Comparison of ENCODE assay signal across 19 mouse cellular contexts in genomic region chr15:86171316-86171715, GRCm38 (mm10). TPM values are rescaled to one million over a fixed set of nuclear protein-coding genes. Genes with fewer than 3 reads are reported as not detected.
A peak's percentile ranks its signal among the peaks of the same experiment; 100 is the strongest.
DNase-seq lines count a peak whose midpoint lies in the region; ATAC-seq and TF ChIP-seq lines count a peak whose summit lies in the region.
"Had no signal": no experiment of that assay in that cellular context is flagged by ENCODE, and none has a peak within 500 bp of the region (broad histone marks: within the 10 kb centered on the region; RNA-seq: fewer than 3 reads in every experiment).

No protein-coding gene starts in this region.

- no peak for TF ChIP-seq CTCF in thymus, adult 2 months (IDR thresholded peaks at IDR 0.05; ENCODE audit: borderline replicate concordance, control insufficient read depth, extremely low read depth, insufficient read depth, low read length, poor library complexity)

- H3K4me2 ChIP-seq in heart, embryonic 12.5 days: no peak overlapping the region
- H3K4me2 ChIP-seq: midbrain, embryonic 11.5 days had no signal

- H3K4me1 ChIP-seq in heart, embryonic 12.5 days (replicated peaks): peaks cover 80% of the 10 kb centered on the region
- peaks cover 98% of the 10 kb centered on the region for H3K4me1 ChIP-seq in megakaryocyte, embryonic 14.5 days
- H3K4me1 ChIP-seq in thymus, adult 2 months (replicated peaks; ENCODE audit: control insufficient read depth, insufficient read depth, low read length): peaks cover 92% of the 10 kb centered on the region

- no peak overlapping the region for H3K4me3 ChIP-seq in heart, embryonic 12.5 days
- H3K4me3 ChIP-seq in megakaryocyte, embryonic 14.5 days (replicated peaks): peak overlapping the region; percentile 66
- H3K4me3 ChIP-seq in thymus, adult 2 months (ENCODE audit: control insufficient read depth, insufficient read depth, low read length): no peak overlapping the region
- H3K4me3 ChIP-seq: hindbrain, embryonic 10.5 days; limb, embryonic 10.5 days had no signal

- ATAC-seq in heart, embryonic 12.5 days (ENCODE audit: insufficient number of reproducible peaks, low FRiP score): no peak
- ATAC-seq in megakaryocyte, adult 5-6 weeks (ENCODE audit: poor library complexity, severe bottlenecking): no peak
- ATAC-seq: forebrain, postnatal 0 days; hindbrain, postnatal 0 days; intestine, embryonic 16.5 days had no signal

- no peaks in the 10 kb centered on the region for H3K27me3 ChIP-seq in heart, embryonic 12.5 days (replicated peaks)
- no peaks in the 10 kb centered on the region for H3K27me3 ChIP-seq in megakaryocyte, embryonic 14.5 days (replicated peaks)
- H3K27me3 ChIP-seq in thymus, adult 2 months (ENCODE audit: control insufficient read depth, insufficient read depth, low read length): no peaks in the 10 kb centered on the region

- DNase-seq in heart, adult 8-10 months (ENCODE audit: low spot score): no peak
- peak; percentile 65 for DNase-seq in thymus, adult 2 months
- DNase-seq in thymus, postnatal 4 days: peak; percentile 69
- DNase-seq in adrenal gland, postnatal 25 days: no peak
- no peak for DNase-seq in testis, postnatal 10 days (ENCODE audit: low spot score)
- DNase-seq: cerebellum, adult 11-12 months; cerebellum, postnatal 10 days; forebrain, postnatal 0 days; gastrocnemius, postnatal 25 days; heart, adult 18-20 months had no signal

- WGBS in heart, embryonic 12.5 days: 79% methylated on average over 12 of the region's 12 CpGs
- 35% methylated on average over 12 of the region's 12 CpGs for WGBS in thymus, adult 2 months

- no peak for TF ChIP-seq POLR2A in thymus, adult 2 months (IDR thresholded peaks at IDR 0.05; ENCODE audit: control insufficient read depth, extremely low read depth, insufficient read depth, low read length, poor library complexity)

- H3K27ac ChIP-seq in heart, embryonic 12.5 days (ENCODE audit: poor library complexity, severe bottlenecking): peak overlapping the region; percentile 61
- peak overlapping the region; percentile 94 for H3K27ac ChIP-seq in thymus, adult 2 months (ENCODE audit: control insufficient read depth, insufficient read depth, low read length)
- H3K27ac ChIP-seq: hindbrain, embryonic 10.5 days; hindbrain, postnatal 0 days; kidney, postnatal 0 days; limb, embryonic 10.5 days had no signal

- H3K36me3 ChIP-seq in heart, embryonic 12.5 days: no peaks in the 10 kb centered on the region
- peaks cover 94% of the 10 kb centered on the region for H3K36me3 ChIP-seq in megakaryocyte, embryonic 14.5 days (replicated peaks; ENCODE audit: low read length)
- H3K36me3 ChIP-seq in thymus, adult 2 months (ENCODE audit: control insufficient read depth, insufficient read depth, low read length): no peaks in the 10 kb centered on the region
- H3K36me3 ChIP-seq: hindbrain, embryonic 10.5 days; limb, embryonic 10.5 days had no signal

- H3K9ac ChIP-seq in heart, embryonic 12.5 days: no peak overlapping the region
- H3K9ac ChIP-seq: forebrain, postnatal 0 days had no signal

- H3K9me3 ChIP-seq in heart, embryonic 12.5 days (replicated peaks): no peaks in the 10 kb centered on the region
- no peaks in the 10 kb centered on the region for H3K9me3 ChIP-seq in megakaryocyte, embryonic 14.5 days
- H3K9me3 ChIP-seq: hindbrain, embryonic 10.5 days; limb, embryonic 10.5 days had no signal

RNA-seq across cellular contexts. Expression of gene Cerk, which starts 14.6 kb away (rescaled TPM):
- 15.3 and 16.3 TPM in 2 replicates for polyA plus RNA-seq in heart, embryonic 12.5 days (2016; fragmentation: Nextera tagmentation; extraction: Ambion mirVana)
- 10 to 100 TPM; 25.5 to 32.9 (median 29.4) TPM for total RNA-seq in heart, adult 8-10 months (2022)
- 52.5 and 70.1 TPM in 2 replicates for polyA plus RNA-seq in megakaryocyte, embryonic 14.5 days (2012; ENCODE audit: insufficient read depth, low replicate concordance)
- 22.7 and 24.4 TPM in 2 replicates for total RNA-seq in megakaryocyte, adult 5-6 weeks (2015)
- total RNA-seq in megakaryocyte, adult 5-6 weeks (2017): 35.4 and 41.2 TPM in 2 replicates
- polyA plus RNA-seq in thymus, adult 2 months (2012; rRNA removed): 178 and 180 TPM in 2 replicates
- 26.4 and 29.6 TPM in 2 replicates for total RNA-seq in adrenal gland, postnatal 25 days (2021)

RNA-seq across cellular contexts. Expression of gene Tbc1d22a, which starts 42.9 kb away (rescaled TPM):
- polyA plus RNA-seq in heart, embryonic 12.5 days (2016; fragmentation: Nextera tagmentation; extraction: Ambion mirVana): 10.3 and 10.7 TPM in 2 replicates
- 10 to 100 TPM; 24.9 to 30.8 (median 27.7) TPM for total RNA-seq in heart, adult 8-10 months (2022)
- 14.3 and 16.7 TPM in 2 replicates for polyA plus RNA-seq in megakaryocyte, embryonic 14.5 days (2012; ENCODE audit: insufficient read depth, low replicate concordance)
- total RNA-seq in megakaryocyte, adult 5-6 weeks (2015): 12.9 and 13.3 TPM in 2 replicates
- total RNA-seq in megakaryocyte, adult 5-6 weeks (2017): 19.0 and 24.1 TPM in 2 replicates
- polyA plus RNA-seq in thymus, adult 2 months (2012; rRNA removed): 53.1 and 56.5 TPM in 2 replicates
- total RNA-seq in adrenal gland, postnatal 25 days (2021): 24.7 and 33.8 TPM in 2 replicates

Comparison
In these comparisons a context has a peak if more than half of its experiments do, and no peak if none do; other contexts are left out.
1. DNase-seq: peak in thymus, adult 2 months (single experiment) and thymus, postnatal 4 days (single experiment); none in heart, adult 8-10 months (single experiment), adrenal gland, postnatal 25 days (single experiment) and testis, postnatal 10 days (single experiment).